Mouse (Mus musculus) small intestine, adult 2 months (tissue): ENCODE results near the gene Tdrd7. TPM values are rescaled to one million over a fixed set of nuclear protein-coding genes. Genes with fewer than 3 reads are reported as not detected.

Experiments
- H3K27ac ChIP-seq: fragments of 200-500 bp; 2 replicates; pipeline ENCODE4 v1.5.1; 2012; ENCODE audit warnings: low read depth, low read length, control low read depth, inconsistent platforms; ENCODE audit not compliant: insufficient read depth
- H3K27me3 ChIP-seq: fragments of 200-500 bp; 2 replicates; pipeline ENCODE4 v1.6.1; 2012; ENCODE audit warnings: mild to moderate bottlenecking, moderate library complexity, low read length, inconsistent platforms; ENCODE audit not compliant: control insufficient read depth, insufficient read depth
- H3K36me3 ChIP-seq: fragments of 200-500 bp; 2 replicates; pipeline ENCODE4 v1.6.1; 2012; ENCODE audit warnings: mild to moderate bottlenecking, low read length, control low read depth, inconsistent platforms; ENCODE audit not compliant: control insufficient read depth, insufficient read depth
- H3K4me1 ChIP-seq: fragments of 200-500 bp; 2 replicates; pipeline ENCODE4 v1.6.1; 2012; ENCODE audit warnings: low read length, inconsistent platforms, mixed read lengths; ENCODE audit not compliant: control insufficient read depth, insufficient read depth, insufficient read length
- H3K4me3 ChIP-seq: fragments of 200-500 bp; 2 replicates; pipeline ENCODE4 v1.5.1; 2012; ENCODE audit warnings: low read depth, mild to moderate bottlenecking, control low read depth, inconsistent platforms, low read length, moderate library complexity
- CTCF ChIP-seq: fragments of 200-500 bp; IDR thresholded peaks from 2 replicates; pipeline ENCODE4 v1.5.1; 2012; ENCODE audit warnings: low read depth, mild to moderate bottlenecking, control low read depth, inconsistent platforms, low read length, moderate library complexity, mixed read lengths; ENCODE audit not compliant: insufficient replicate concordance, insufficient read length; ENCODE audit errors: extremely low read depth
- POLR2A ChIP-seq: fragments of 200-500 bp; IDR thresholded peaks from 2 replicates; pipeline ENCODE4 v1.6.1; 2012; ENCODE audit warnings: low read depth, mild to moderate bottlenecking, control low read depth, inconsistent platforms, low read length, moderate library complexity
- WGBS: fragments of 180-500 bp; shearing (Covaris S2); methylation state at CpG from one replicate; pipeline ENCODE4 v1.1.7; 2018; 5-methylcytosine and 5-hydroxymethylcytosine counted together
- polyA plus RNA-seq: library from polyadenylated mRNA; depleted of rRNA; stranded (reverse); fragments of >200 nt; gene quantifications from 2 replicates; pipeline ENCODE4 v1.2.3, GENCODE M21; 2012

Tdrd7 gene
- polyA plus RNA-seq, 1 experiment = 21.9 TPM

GRCm38 (mm10) chr4:46047971-46048370, 82.8 kb downstream of the Tdrd7 start:
- TF ChIP-seq POLR2A (no peak), CTCF (no peak)
- WGBS = 63% methylated on average over 4 of the region's 4 CpGs
- Histone ChIP-seq H3K36me3 (no peaks in the 10 kb centered on the region), H3K27me3 (no peaks in the 10 kb centered on the region), H3K4me3 (no peak overlapping the region), H3K4me1 (no peaks in the 10 kb centered on the region), H3K27ac (no peak overlapping the region)

DNA sequence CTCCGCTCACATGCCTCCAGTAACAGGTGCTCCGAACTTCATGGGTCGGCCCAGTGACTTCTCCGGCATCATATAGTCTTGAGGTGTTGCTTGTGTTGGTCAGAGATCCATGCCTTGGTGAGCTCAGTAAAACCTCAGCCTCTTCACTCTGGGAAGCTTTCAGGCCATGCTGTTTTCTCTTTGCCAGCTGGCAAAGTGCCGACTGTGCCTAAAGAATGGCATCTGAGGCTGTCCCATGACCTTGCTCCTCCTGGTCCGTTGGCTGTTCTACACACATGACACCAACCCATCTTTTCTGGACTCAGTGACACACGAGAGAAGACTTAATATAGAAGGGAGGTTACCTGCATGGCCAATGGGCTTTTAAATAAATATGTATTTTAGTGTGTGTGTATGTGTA, 83.3 kb downstream of the Tdrd7 start:
- Histone ChIP-seq H3K27ac (no peak overlapping the region), H3K36me3 (no peaks in the 10 kb centered on the region), H3K27me3 (no peaks in the 10 kb centered on the region), H3K4me3 (no peak overlapping the region), H3K4me1 (no peaks in the 10 kb centered on the region)
- 83% methylated on average over 7 of the region's 7 CpGs for WGBS
- no peak for TF ChIP-seq CTCF
- TF ChIP-seq POLR2A = no peak

DNA sequence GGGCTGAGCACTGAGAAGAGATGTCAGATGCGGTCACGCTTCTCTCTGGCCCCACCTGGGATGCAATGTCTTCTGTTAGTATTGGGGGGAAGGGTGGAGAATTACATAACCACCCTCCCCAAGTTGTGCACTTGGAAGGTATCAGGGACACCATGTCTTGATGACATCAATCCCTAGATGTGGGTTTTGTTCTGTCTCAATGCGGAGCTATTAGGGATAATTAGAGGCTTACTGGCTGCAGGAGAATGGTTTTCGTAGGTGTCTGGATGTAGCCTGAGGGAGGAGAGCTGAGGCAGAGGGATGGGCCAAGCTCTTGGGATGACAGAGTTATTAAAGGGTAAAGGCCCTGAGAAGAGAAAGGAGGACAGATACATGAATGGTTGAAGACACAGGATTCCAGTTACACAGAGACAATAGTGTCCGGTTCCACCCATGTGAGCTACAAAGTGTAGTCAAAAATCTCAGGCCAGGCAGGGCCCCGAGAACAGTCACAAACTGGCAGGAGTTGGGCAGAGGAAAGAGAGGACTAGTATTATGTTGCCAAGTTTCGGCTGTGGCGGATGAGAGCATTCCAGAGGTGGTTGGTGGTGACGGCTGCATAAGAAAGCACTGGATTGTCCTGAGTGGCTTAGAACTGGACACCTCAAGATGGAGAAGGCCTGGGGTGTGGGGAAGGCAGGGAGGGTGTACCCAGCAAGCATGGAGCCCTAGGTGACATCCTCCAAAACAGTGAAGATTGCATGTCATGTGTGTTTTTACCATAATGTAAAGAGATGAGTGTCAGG, 88.4 kb downstream of the Tdrd7 start:
- H3K27me3 ChIP-seq = no peaks in the 10 kb centered on the region
- no peak overlapping the region for H3K27ac ChIP-seq
- no peak for TF ChIP-seq CTCF
- TF ChIP-seq POLR2A = no peak
- WGBS = 83% methylated on average over 9 of the region's 9 CpGs
- no peaks in the 10 kb centered on the region for H3K36me3 ChIP-seq
- H3K4me1 ChIP-seq = no peaks in the 10 kb centered on the region
- no peak overlapping the region for H3K4me3 ChIP-seq

DNA sequence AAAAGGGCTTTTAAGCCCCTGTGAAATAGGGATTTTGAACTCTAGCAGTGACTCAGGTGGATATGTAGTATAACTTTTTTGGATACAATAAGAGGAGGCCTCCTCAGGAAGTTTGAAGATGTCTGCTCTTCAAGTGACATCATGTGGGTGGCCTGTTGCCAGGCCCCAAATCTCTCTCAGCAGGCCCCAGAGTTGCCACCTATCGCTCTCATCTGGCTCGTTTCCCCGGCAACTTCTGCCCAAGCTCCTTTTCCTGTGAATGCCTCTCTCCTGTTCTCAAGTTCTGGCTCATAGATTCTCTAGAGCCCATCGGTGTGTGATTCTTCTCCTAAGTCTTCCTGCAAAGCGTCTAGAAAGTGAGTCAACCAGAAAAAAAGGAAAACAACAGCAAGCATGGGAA, 91.0 kb downstream of the Tdrd7 start:
- H3K27me3 ChIP-seq = no peaks in the 10 kb centered on the region
- no peaks in the 10 kb centered on the region for H3K4me1 ChIP-seq
- TF ChIP-seq POLR2A = no peak
- WGBS = 89% methylated on average over 5 of the region's 5 CpGs
- H3K27ac ChIP-seq = no peak overlapping the region
- H3K4me3 ChIP-seq = no peak overlapping the region
- no peaks in the 10 kb centered on the region for H3K36me3 ChIP-seq

GRCm38 (mm10) chr4:46061259-46061962, 96.3 kb downstream of the Tdrd7 start:
- WGBS = 88% methylated on average over 12 of the region's 12 CpGs
- no peaks in the 10 kb centered on the region for H3K27me3 ChIP-seq
- no peak overlapping the region for H3K4me3 ChIP-seq
- no peaks in the 10 kb centered on the region for H3K36me3 ChIP-seq
- no peak for TF ChIP-seq CTCF
- TF ChIP-seq POLR2A = no peak
- H3K4me1 ChIP-seq = no peaks in the 10 kb centered on the region
- H3K27ac ChIP-seq = no peak overlapping the region

- no peaks in the 10 kb centered on the region for H3K4me1 ChIP-seq
- no peak for TF ChIP-seq POLR2A
- TF ChIP-seq CTCF = no peak
- H3K36me3 ChIP-seq = no peaks in the 10 kb centered on the region
- no peaks in the 10 kb centered on the region for H3K27me3 ChIP-seq
- no peak overlapping the region for H3K4me3 ChIP-seq
- WGBS = 74% methylated on average over 4 of the region's 4 CpGs
- H3K27ac ChIP-seq = no peak overlapping the region
These were observed 98.7 kb downstream of the Tdrd7 start for GRCm38 (mm10) chr4:46063841-46064240.

- WGBS = 42% methylated on average over 8 of the region's 8 CpGs
- no peaks in the 10 kb centered on the region for H3K4me1 ChIP-seq
- TF ChIP-seq CTCF = no peak
- no peak for TF ChIP-seq POLR2A
These were observed 99.1 kb downstream of the Tdrd7 start for GRCm38 (mm10) chr4:46064263-46064662.

GRCm38 (mm10) chr4:46064961-46065360, 99.8 kb downstream of the Tdrd7 start:
- Histone ChIP-seq H3K36me3 (no peaks in the 10 kb centered on the region), H3K4me1 (no peaks in the 10 kb centered on the region), H3K27me3 (no peaks in the 10 kb centered on the region), H3K27ac (no peak overlapping the region), H3K4me3 (no peak overlapping the region)
- WGBS = 66% methylated on average over 3 of the region's 3 CpGs
- TF ChIP-seq POLR2A (no peak), CTCF (no peak)

More at GRCm38 (mm10) chr4:46064263-46064662, 99.1 kb downstream of the Tdrd7 start:
- no peak overlapping the region for H3K4me3 ChIP-seq
- no peaks in the 10 kb centered on the region for H3K36me3 ChIP-seq
- H3K27ac ChIP-seq = no peak overlapping the region
- no peaks in the 10 kb centered on the region for H3K27me3 ChIP-seq
